Mouse (Mus musculus) forebrain, embryonic 14.5 days (tissue): ENCODE measurements at regions not wholly inside any gene's neighbourhood (a gene's known extent, or its start where the extent isn't known, plus 50 kb on each side); places are given as distances from the start of the nearest gene placed in this dataset.

Source experiments
- ATAC-seq: fragments of 200-750 bp; cut with Nextera tagmentation; 2 replicates; pipeline ENCODE4 v1.8.0; 2017; ENCODE audit warnings: mild to moderate bottlenecking, moderate library complexity
- DNase-seq: peaks from one replicate; pipeline ENCODE4 v3.0.0-alpha.2; 2015; ENCODE audit warnings: low spot score
- H3K27ac ChIP-seq: fragments of 300-500 bp; sonication (generic); 2 replicates; pipeline ENCODE4 v1.5.1; 2014; ENCODE audit warnings: low read depth, mild to moderate bottlenecking, control low read depth, low read length, moderate library complexity
- H3K27me3 ChIP-seq: fragments of 300-500 bp; sonication (generic); replicated peaks from 2 replicates; pipeline ENCODE4 v1.6.1; 2014; ENCODE audit warnings: low read length, control low read depth, mixed read lengths; ENCODE audit not compliant: control insufficient read depth, insufficient read depth
- H3K36me3 ChIP-seq: fragments of 300-500 bp; sonication (generic); 2 replicates; pipeline ENCODE4 v1.6.1; 2014; ENCODE audit warnings: low read length, control low read depth; ENCODE audit not compliant: control insufficient read depth, insufficient read depth
- H3K4me1 ChIP-seq: fragments of 300-500 bp; sonication (generic); 2 replicates; pipeline ENCODE4 v1.6.1; 2014; ENCODE audit warnings: antibody characterized with exemption, low read length, control low read depth; ENCODE audit not compliant: control insufficient read depth, insufficient read depth
- H3K4me2 ChIP-seq: fragments of 300-500 bp; sonication (generic); 2 replicates; pipeline ENCODE4 v1.6.1; 2014; ENCODE audit warnings: mild to moderate bottlenecking, control low read depth, low read length
- H3K4me3 ChIP-seq: fragments of 300-500 bp; sonication (generic); 2 replicates; pipeline ENCODE4 v1.5.1; 2014; ENCODE audit warnings: low read depth, low read length, control low read depth
- H3K9ac ChIP-seq: fragments of 300-500 bp; sonication (generic); 2 replicates; pipeline ENCODE4 v1.6.1; 2014; ENCODE audit warnings: mild to moderate bottlenecking, low read length, control low read depth, moderate library complexity
- H3K9me3 ChIP-seq: fragments of 300-500 bp; sonication (generic); replicated peaks from 2 replicates; pipeline ENCODE4 v1.6.1; 2016; ENCODE audit warnings: low read length, control low read depth, mixed read lengths; ENCODE audit not compliant: control insufficient read depth
- WGBS: fragments of 180-500 bp; shearing (Covaris S2); extraction: QIAGEN DNeasy Blood & Tissue Kit; methylation state at CpG from one replicate; pipeline ENCODE4 v1.1.7; 2014; 5-methylcytosine and 5-hydroxymethylcytosine counted together

DNA sequence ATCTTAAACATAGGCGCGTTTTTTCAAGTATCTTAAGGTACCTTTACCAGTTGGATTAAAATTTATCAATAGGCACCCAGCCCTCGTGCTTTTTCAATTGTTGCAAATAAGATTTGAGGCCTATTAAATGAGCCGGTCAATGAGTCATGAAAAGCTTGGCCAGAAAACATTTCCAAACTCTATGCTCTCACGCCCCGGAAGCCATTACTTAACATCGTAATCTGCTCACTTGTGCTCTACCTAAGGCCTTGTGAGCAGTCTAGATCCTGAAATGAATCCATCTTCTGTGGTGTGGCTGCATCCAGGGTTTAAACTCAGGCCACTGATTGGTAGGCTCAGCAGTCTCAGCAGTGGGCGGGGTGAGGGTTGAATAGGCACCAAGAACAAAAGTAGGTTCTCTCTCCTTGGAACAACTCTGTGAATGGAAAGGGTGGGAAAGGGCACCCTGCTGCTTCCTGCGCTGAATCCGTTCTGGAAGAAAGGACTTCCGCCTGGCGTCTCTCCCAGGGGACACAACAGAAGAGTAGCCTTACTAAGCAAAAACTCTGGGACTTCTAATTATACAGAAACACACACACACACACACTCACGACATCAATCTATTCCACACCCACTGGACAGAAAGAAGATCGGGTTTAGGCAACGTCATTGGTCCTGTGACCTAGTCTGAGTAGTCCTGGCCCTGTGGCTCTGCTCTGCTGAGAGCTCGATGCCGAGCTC is 53.4 kb upstream of the Fmnl2 start:
- no peaks in the 10 kb centered on the region for H3K4me1 ChIP-seq
- 53% methylated on average over 17 of the region's 17 CpGs for WGBS
- no peaks in the 10 kb centered on the region for H3K27me3 ChIP-seq
- no peak overlapping the region for H3K27ac ChIP-seq
- no peaks in the 10 kb centered on the region for H3K9me3 ChIP-seq
- DNase-seq (peak; percentile 29), ATAC-seq (peak; percentile 50; the same call in 1 of the 2 replicates)
- no peak overlapping the region for H3K4me2 ChIP-seq
- no peaks in the 10 kb centered on the region for H3K36me3 ChIP-seq
- no peak overlapping the region for H3K4me3 ChIP-seq
- H3K9ac ChIP-seq = no peak overlapping the region

- H3K9me3 ChIP-seq = no peaks in the 10 kb centered on the region
- no peak overlapping the region for H3K4me3 ChIP-seq
- ATAC-seq (no peak), DNase-seq (no peak)
- H3K27me3 ChIP-seq = no peaks in the 10 kb centered on the region
- H3K9ac ChIP-seq = no peak overlapping the region
- 66% methylated on average over 1 of the region's 1 CpGs for WGBS
- H3K4me1 ChIP-seq = no peaks in the 10 kb centered on the region
- H3K36me3 ChIP-seq = no peaks in the 10 kb centered on the region
- H3K4me2 ChIP-seq = no peak overlapping the region
- H3K27ac ChIP-seq = no peak overlapping the region
Measured at GRCm38 (mm10) chr2:52804826-52805149, 52.9 kb upstream of the Fmnl2 start.

DNA sequence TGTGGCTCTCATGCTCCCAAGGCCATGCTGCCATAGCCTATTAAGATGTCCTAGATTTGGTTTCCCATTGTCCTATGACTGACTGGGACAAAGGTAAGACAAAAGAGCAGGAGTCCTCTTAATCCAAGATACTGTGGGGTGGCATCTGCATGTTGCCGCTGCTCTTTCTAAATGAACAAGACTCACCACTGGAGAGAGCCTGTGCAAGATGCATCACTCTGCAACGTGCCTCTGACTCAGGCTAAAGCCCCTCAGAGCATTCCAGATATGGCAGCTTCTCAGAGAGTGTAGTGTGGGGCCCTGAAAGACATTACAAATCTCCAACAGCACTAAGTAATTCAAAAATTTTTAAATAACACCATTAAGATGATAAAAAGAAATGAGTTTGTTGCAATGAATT is 49.8 kb upstream of the Fmnl2 start:
- Histone ChIP-seq H3K4me2 (no peak overlapping the region), H3K4me3 (no peak overlapping the region), H3K27me3 (no peaks in the 10 kb centered on the region), H3K9me3 (no peaks in the 10 kb centered on the region), H3K4me1 (no peaks in the 10 kb centered on the region), H3K27ac (no peak overlapping the region), H3K36me3 (no peaks in the 10 kb centered on the region), H3K9ac (no peak overlapping the region)
- no peak for ATAC-seq
- no peak for DNase-seq
- 36% methylated on average over 2 of the region's 2 CpGs for WGBS
